Mouse (Mus musculus) left cerebral cortex, adult 8-10 months (tissue): Measurements from ENCODE around the gene Slit3. TPM values are rescaled to one million over a fixed set of nuclear protein-coding genes. Genes with fewer than 3 reads are reported as not detected.
A peak's percentile ranks its signal among the peaks of the same experiment; 100 is the strongest.

Experiments used
- DNase-seq, 2 experiments: peaks; one replicate each; pipeline ENCODE4 v3.0.0; 2022; ENCODE audit warnings: low spot score in 2 of 2
- total RNA-seq, 4 experiments: library from RNA; stranded (reverse); gene quantifications; 2 replicates each; pipeline ENCODE4 v1.2.4; 2022

Gene Slit3
- total RNA-seq, 4 experiments from 2014 or later = 41.7 to 49.2 (median 48.2) TPM

GRCm38 (mm10) chr11:35673050-35673449, 552.0 kb downstream of the Slit3 start:
- DNase-seq = no peak

GRCm38 (mm10) chr11:35674242-35674641, 553.2 kb downstream of the Slit3 start:
- no peak for DNase-seq

- no peak for DNase-seq
Measured at GRCm38 (mm10) chr11:35676744-35677143, 555.7 kb downstream of the Slit3 start.

GRCm38 (mm10) chr11:35679976-35680375, 559.0 kb downstream of the Slit3 start:
- peak in 1 of 2 experiments; percentile 87 for DNase-seq

- DNase-seq = no peak
Measured at GRCm38 (mm10) chr11:35687316-35687715, 566.3 kb downstream of the Slit3 start.

GRCm38 (mm10) chr11:35690515-35691281, 569.7 kb downstream of the Slit3 start:
- no peak for DNase-seq

GRCm38 (mm10) chr11:35693136-35693535, 572.1 kb downstream of the Slit3 start:
- peak in 1 of 2 experiments; percentile 51 for DNase-seq

- DNase-seq = no peak
Measured at GRCm38 (mm10) chr11:35693625-35694024, 572.6 kb downstream of the Slit3 start.

GRCm38 (mm10) chr11:35697476-35697875, 576.5 kb downstream of the Slit3 start:
- peak in 1 of 2 experiments; percentile 53 for DNase-seq

- no peak for DNase-seq
Measured at GRCm38 (mm10) chr11:35698901-35699300, 577.9 kb downstream of the Slit3 start.

GRCm38 (mm10) chr11:35703471-35703870, 582.4 kb downstream of the Slit3 start:
- no peak for DNase-seq

- DNase-seq = no peak
Measured at GRCm38 (mm10) chr11:35704381-35704780, 583.4 kb downstream of the Slit3 start.

GRCm38 (mm10) chr11:35704927-35705326, 583.9 kb downstream of the Slit3 start:
- no peak for DNase-seq

GRCm38 (mm10) chr11:35707431-35707830, 586.4 kb downstream of the Slit3 start:
- no peak for DNase-seq

- DNase-seq = no peak
Measured at GRCm38 (mm10) chr11:35711314-35711713, 590.3 kb downstream of the Slit3 start.

GRCm38 (mm10) chr11:35718881-35719280, 597.9 kb downstream of the Slit3 start:
- DNase-seq = no peak

- no peak for DNase-seq
Measured at GRCm38 (mm10) chr11:35723876-35724275, 602.9 kb downstream of the Slit3 start.

GRCm38 (mm10) chr11:35726341-35726846, 605.4 kb downstream of the Slit3 start:
- no peak for DNase-seq

GRCm38 (mm10) chr11:35728200-35728599, 607.2 kb downstream of the Slit3 start:
- no peak for DNase-seq

GRCm38 (mm10) chr11:35729186-35729585, 608.2 kb downstream of the Slit3 start:
- no peak for DNase-seq

- DNase-seq = no peak
Measured at GRCm38 (mm10) chr11:35732366-35732765, 611.3 kb downstream of the Slit3 start.

GRCm38 (mm10) chr11:35736817-35737216, 615.8 kb downstream of the Slit3 start:
- DNase-seq = no peak

GRCm38 (mm10) chr11:35737262-35737661, 616.2 kb downstream of the Slit3 start:
- DNase-seq = no peak
